Mouse (Mus musculus): Measurements from ENCODE around the gene N4bp2l1. TPM values are rescaled to one million over a fixed set of nuclear protein-coding genes. Genes with fewer than 3 reads are reported as not detected.
"Not testable (repeated sequence)": the region's sequence is repeated elsewhere in the genome, so short reads cannot be mapped to it uniquely, and the experiment has no call there.

Gene N4bp2l1
- polyA plus RNA-seq (2014; fragmentation: Nextera tagmentation; extraction: Ambion mirVana) = 2.3 and 3.6 TPM in 2 replicates

DNA sequence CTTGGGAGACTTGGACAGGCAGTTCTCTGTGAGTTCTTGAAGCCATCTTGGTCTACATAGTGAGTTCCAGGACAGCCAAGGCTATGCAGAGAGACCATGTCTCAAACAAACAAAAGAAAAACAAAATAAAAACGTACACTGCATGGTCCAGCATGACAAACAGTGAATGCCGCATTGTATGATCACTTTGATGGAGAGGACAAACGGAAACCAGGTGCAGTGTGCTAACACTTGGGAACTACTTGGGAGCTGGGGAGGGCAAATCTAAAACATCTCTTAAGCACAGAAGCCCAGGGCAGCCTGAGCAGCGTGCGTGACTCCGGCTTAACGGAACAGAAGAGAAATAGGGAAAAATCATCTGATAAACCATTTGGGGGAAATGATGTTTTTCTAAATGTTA lies at the start of gene N4bp2l1:
TSS of gene N4bp2l1 (minus strand) at position 101 of the 400 bp plus-strand sequence.
- H3K36me3 ChIP-seq (replicated peaks; ENCODE audit: control insufficient read depth, insufficient read depth, low read depth, low read length) = no peaks in the 10 kb centered on the region
- H3K4me3 ChIP-seq (ENCODE audit: low read depth, low read length) = no peak within 1 kb of the TSS
- no peaks in the 10 kb centered on the region; the same call in 1 of the 2 replicates for H3K4me1 ChIP-seq (ENCODE audit: control insufficient read depth, insufficient read depth, low read length)
- 70% methylated on average over 7 of the region's 7 CpGs for WGBS
- H3K9ac ChIP-seq (replicated peaks; ENCODE audit: low read length) = no peak within 1 kb of the TSS
- no peak for DNase-seq (ENCODE audit: low spot score)
- no peak within 1 kb of the TSS for H3K27ac ChIP-seq (replicated peaks; ENCODE audit: low read depth, low read length)
- ATAC-seq (replicated peaks; ENCODE audit: insufficient number of reproducible peaks, low FRiP score, low TSS enrichment, low read depth) = no peak
- H3K9me3 ChIP-seq (replicated peaks; ENCODE audit: control insufficient read depth, low read length) = no peaks in the 10 kb centered on the region
- peaks cover 19% of the 10 kb centered on the region for H3K27me3 ChIP-seq (ENCODE audit: control insufficient read depth, insufficient read depth, low read length)
- no peak within 1 kb of the TSS for H3K4me2 ChIP-seq (ENCODE audit: low read depth, low read length)

DNA sequence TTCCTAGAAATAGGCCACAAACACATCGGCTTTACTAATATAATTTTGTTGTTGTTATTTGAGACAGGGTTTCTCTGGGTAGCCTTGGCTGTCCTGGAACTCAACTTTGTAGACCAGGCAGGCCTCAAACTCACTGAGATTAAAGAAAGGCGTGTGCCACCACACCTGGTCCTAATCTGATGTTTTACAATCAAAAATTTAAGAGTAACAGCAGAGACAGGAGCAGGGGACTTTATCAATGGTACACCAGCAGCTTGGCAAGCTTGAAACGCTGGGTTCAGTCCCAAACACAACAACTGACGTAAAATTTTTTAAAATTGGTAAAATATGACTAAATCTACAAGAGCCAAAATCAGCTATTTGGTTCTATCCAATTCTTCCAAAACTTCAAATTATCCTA lies 47.9 kb upstream of the N4bp2l1 start:
- Histone ChIP-seq H3K4me2 (ENCODE audit: low read depth, low read length) (no peak overlapping the region), H3K27ac (replicated peaks; ENCODE audit: low read depth, low read length) (no peak overlapping the region), H3K27me3 (ENCODE audit: control insufficient read depth, insufficient read depth, low read length) (no peaks in the 10 kb centered on the region), H3K9ac (replicated peaks; ENCODE audit: low read length) (no peak overlapping the region), H3K4me3 (ENCODE audit: low read depth, low read length) (no peak overlapping the region), H3K36me3 (replicated peaks; ENCODE audit: control insufficient read depth, insufficient read depth, low read depth, low read length) (no peaks in the 10 kb centered on the region; the same call in none of the 2 replicates), H3K4me1 (ENCODE audit: control insufficient read depth, insufficient read depth, low read length) (no peaks in the 10 kb centered on the region), H3K9me3 (replicated peaks; ENCODE audit: control insufficient read depth, low read length) (no peaks in the 10 kb centered on the region)
- ATAC-seq (replicated peaks; ENCODE audit: insufficient number of reproducible peaks, low FRiP score, low TSS enrichment, low read depth) (no peak), DNase-seq (ENCODE audit: low spot score) (no peak)
- WGBS = 95% methylated on average over 4 of the region's 4 CpGs

DNA sequence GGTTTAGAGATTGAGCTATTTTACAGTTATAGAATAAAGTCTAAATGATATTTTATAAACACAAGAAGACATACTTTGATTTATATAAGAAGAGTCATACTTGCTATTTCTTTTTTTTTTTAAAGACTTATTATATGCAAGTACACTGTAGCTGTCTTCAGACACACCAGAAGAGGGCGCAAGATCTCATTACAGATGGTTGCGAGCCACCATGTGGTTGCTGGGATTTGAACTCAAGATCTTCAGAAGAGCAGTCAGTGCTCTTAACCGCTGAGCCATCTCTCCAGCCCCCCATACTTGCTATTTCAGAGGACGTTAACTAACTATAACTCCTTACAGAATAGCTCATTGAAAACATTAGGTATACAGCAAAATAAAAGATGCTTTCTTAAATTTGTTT lies 46.4 kb upstream of the N4bp2l1 start:
- H3K9me3 ChIP-seq (replicated peaks; ENCODE audit: control insufficient read depth, low read length); H3K27me3 ChIP-seq (ENCODE audit: control insufficient read depth, insufficient read depth, low read length); ATAC-seq (replicated peaks; ENCODE audit: insufficient number of reproducible peaks, low FRiP score, low TSS enrichment, low read depth); H3K27ac ChIP-seq (replicated peaks; ENCODE audit: low read depth, low read length); H3K36me3 ChIP-seq (replicated peaks; ENCODE audit: control insufficient read depth, insufficient read depth, low read depth, low read length); H3K4me1 ChIP-seq (ENCODE audit: control insufficient read depth, insufficient read depth, low read length); H3K4me3 ChIP-seq (ENCODE audit: low read depth, low read length); H3K4me2 ChIP-seq (ENCODE audit: low read depth, low read length); H3K9ac ChIP-seq (replicated peaks; ENCODE audit: low read length); DNase-seq (ENCODE audit: low spot score): not testable (repeated sequence)
- 95% methylated on average over 4 of the region's 4 CpGs for WGBS

DNA sequence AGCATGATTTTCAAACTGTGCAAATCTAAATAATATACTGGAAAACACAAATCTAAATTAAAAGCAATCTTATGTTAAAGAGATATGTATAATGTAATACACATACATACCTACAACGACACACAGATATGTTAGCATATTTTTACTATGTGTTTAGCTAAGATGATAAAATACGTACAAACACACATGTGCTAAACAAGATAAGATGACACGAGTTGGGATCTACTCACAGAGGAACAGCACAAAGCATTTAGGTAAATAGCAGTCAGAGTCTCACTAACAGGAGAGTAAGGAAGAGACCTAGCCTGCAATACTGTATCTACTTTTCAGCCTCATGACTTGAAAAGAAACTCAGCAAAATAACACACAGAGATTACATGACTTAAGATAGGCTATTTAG lies 44.5 kb upstream of the N4bp2l1 start:
- no peaks in the 10 kb centered on the region; the same call in 1 of the 2 replicates for H3K36me3 ChIP-seq (replicated peaks; ENCODE audit: control insufficient read depth, insufficient read depth, low read depth, low read length)
- H3K4me2 ChIP-seq (ENCODE audit: low read depth, low read length) = no peak overlapping the region
- no peak overlapping the region for H3K9ac ChIP-seq (replicated peaks; ENCODE audit: low read length)
- WGBS = 92% methylated on average over 3 of the region's 3 CpGs
- H3K27me3 ChIP-seq (ENCODE audit: control insufficient read depth, insufficient read depth, low read length) = no peaks in the 10 kb centered on the region
- no peak for DNase-seq (ENCODE audit: low spot score)
- H3K4me1 ChIP-seq (ENCODE audit: control insufficient read depth, insufficient read depth, low read length) = no peaks in the 10 kb centered on the region
- no peak overlapping the region for H3K4me3 ChIP-seq (ENCODE audit: low read depth, low read length)
- no peak overlapping the region for H3K27ac ChIP-seq (replicated peaks; ENCODE audit: low read depth, low read length)
- no peaks in the 10 kb centered on the region for H3K9me3 ChIP-seq (replicated peaks; ENCODE audit: control insufficient read depth, low read length)
- no peak for ATAC-seq (replicated peaks; ENCODE audit: insufficient number of reproducible peaks, low FRiP score, low TSS enrichment, low read depth)

DNA sequence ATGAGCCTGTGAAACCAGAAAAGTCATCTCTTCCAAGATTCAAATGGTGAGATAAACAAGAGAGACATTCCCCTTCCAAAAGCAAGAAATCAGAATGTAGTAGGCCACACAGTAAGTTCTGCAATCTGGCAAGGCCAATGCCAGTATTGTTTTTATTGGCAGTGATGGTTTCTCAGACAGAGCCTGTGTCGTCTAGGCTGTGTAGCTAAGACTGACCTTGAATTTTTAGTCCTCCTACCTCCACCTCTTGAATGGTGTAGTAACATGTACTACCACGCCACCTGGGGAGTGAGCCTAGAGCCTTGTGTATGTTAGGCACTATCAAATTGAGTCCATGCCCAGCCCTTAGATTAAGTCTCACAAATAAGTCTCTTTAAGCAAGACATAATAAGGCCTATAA lies 32.7 kb upstream of the N4bp2l1 start:
- no peak overlapping the region for H3K9ac ChIP-seq (replicated peaks; ENCODE audit: low read length)
- H3K36me3 ChIP-seq (replicated peaks; ENCODE audit: control insufficient read depth, insufficient read depth, low read depth, low read length) = no peaks in the 10 kb centered on the region
- H3K27me3 ChIP-seq (ENCODE audit: control insufficient read depth, insufficient read depth, low read length) = no peaks in the 10 kb centered on the region
- H3K9me3 ChIP-seq (replicated peaks; ENCODE audit: control insufficient read depth, low read length) = no peaks in the 10 kb centered on the region
- WGBS = 89% methylated on average over 2 of the region's 2 CpGs
- H3K4me2 ChIP-seq (ENCODE audit: low read depth, low read length) = no peak overlapping the region
- ATAC-seq (replicated peaks; ENCODE audit: insufficient number of reproducible peaks, low FRiP score, low TSS enrichment, low read depth) (no peak), DNase-seq (ENCODE audit: low spot score) (no peak)
- no peak overlapping the region for H3K4me3 ChIP-seq (ENCODE audit: low read depth, low read length)
- H3K4me1 ChIP-seq (ENCODE audit: control insufficient read depth, insufficient read depth, low read length) = no peaks in the 10 kb centered on the region
- H3K27ac ChIP-seq (replicated peaks; ENCODE audit: low read depth, low read length) = no peak overlapping the region

DNA sequence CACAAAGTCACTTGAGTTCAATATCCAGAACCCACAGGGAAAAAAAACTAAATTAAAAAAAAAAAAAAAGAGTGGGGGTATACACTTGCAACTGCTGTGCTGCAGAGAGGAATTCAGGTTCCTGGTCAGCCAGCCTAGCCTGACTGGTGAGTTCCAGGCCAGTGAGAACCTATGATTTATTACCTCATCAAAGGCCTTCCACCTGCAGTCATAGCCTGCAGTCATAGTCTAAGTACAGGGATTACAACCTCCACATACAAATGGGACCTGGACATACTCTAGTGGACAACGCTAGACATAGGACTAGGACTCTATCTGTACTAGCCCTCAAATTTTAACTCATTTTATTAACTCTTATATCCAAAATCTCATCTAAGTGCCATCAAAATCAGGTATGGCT lies 32.3 kb upstream of the N4bp2l1 start:
- Histone ChIP-seq H3K9me3 (replicated peaks; ENCODE audit: control insufficient read depth, low read length) (no peaks in the 10 kb centered on the region), H3K4me3 (ENCODE audit: low read depth, low read length) (no peak overlapping the region), H3K9ac (replicated peaks; ENCODE audit: low read length) (no peak overlapping the region), H3K27ac (replicated peaks; ENCODE audit: low read depth, low read length) (no peak overlapping the region), H3K4me2 (ENCODE audit: low read depth, low read length) (no peak overlapping the region), H3K36me3 (replicated peaks; ENCODE audit: control insufficient read depth, insufficient read depth, low read depth, low read length) (no peaks in the 10 kb centered on the region), H3K4me1 (ENCODE audit: control insufficient read depth, insufficient read depth, low read length) (no peaks in the 10 kb centered on the region), H3K27me3 (ENCODE audit: control insufficient read depth, insufficient read depth, low read length) (no peaks in the 10 kb centered on the region)
- ATAC-seq (replicated peaks; ENCODE audit: insufficient number of reproducible peaks, low FRiP score, low TSS enrichment, low read depth) (no peak), DNase-seq (ENCODE audit: low spot score) (no peak)
- whole genome bisulfite sequencing = 92% methylated on average over 1 of the region's 1 CpGs

DNA sequence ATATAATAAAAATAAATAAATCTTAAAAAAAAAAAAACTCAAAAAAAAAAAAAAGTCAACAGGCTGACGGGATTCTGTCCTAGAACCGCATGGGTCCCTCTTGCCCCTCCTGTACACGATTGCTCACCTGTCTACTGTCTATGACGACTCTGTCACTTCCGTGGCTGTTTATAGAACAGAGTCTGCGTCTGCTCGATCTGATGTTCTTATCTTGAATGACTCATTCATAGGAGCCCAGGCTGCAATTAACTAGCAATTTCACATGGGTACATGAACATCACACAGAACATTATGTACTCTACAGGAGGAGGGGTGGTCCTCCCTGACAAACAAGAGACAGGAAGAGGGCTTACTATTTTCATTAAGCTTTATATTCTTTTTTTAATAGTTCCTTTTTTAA lies 28.5 kb upstream of the N4bp2l1 start:
- H3K4me3 ChIP-seq (ENCODE audit: low read depth, low read length) = no peak overlapping the region
- no peak overlapping the region for H3K27ac ChIP-seq (replicated peaks; ENCODE audit: low read depth, low read length)
- H3K9me3 ChIP-seq (replicated peaks; ENCODE audit: control insufficient read depth, low read length) = no peaks in the 10 kb centered on the region
- H3K4me2 ChIP-seq (ENCODE audit: low read depth, low read length) = no peak overlapping the region
- H3K36me3 ChIP-seq (replicated peaks; ENCODE audit: control insufficient read depth, insufficient read depth, low read depth, low read length) = no peaks in the 10 kb centered on the region
- no peak for ATAC-seq (replicated peaks; ENCODE audit: insufficient number of reproducible peaks, low FRiP score, low TSS enrichment, low read depth)
- no peaks in the 10 kb centered on the region for H3K27me3 ChIP-seq (ENCODE audit: control insufficient read depth, insufficient read depth, low read length)
- H3K9ac ChIP-seq (replicated peaks; ENCODE audit: low read length) = no peak overlapping the region
- H3K4me1 ChIP-seq (ENCODE audit: control insufficient read depth, insufficient read depth, low read length) = no peaks in the 10 kb centered on the region
- no peak for DNase-seq (ENCODE audit: low spot score)
- 96% methylated on average over 7 of the region's 7 CpGs for WGBS

DNA sequence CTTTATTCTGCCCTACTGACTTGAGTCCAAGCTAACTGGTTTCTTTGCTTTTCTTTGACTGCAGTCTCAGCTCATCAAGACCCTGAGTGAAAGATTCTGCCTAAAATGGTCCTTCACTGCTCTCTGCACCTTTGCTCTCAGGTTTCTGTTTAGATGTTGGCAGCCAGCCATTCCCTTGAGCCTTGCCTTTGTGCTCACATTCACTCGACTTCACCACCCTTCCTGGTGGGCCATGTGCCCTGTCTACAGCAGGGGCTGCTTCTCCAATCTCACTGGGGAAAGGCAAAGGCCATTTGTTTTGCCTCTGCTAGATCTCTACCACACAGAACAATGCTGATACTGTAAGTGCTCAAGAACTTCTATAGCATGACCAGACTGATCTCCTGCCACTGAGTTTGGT lies 25.8 kb upstream of the N4bp2l1 start:
- no peak for ATAC-seq (replicated peaks; ENCODE audit: insufficient number of reproducible peaks, low FRiP score, low TSS enrichment, low read depth)
- Histone ChIP-seq H3K4me1 (ENCODE audit: control insufficient read depth, insufficient read depth, low read length) (no peaks in the 10 kb centered on the region), H3K4me2 (ENCODE audit: low read depth, low read length) (no peak overlapping the region), H3K9me3 (replicated peaks; ENCODE audit: control insufficient read depth, low read length) (no peaks in the 10 kb centered on the region), H3K27ac (replicated peaks; ENCODE audit: low read depth, low read length) (no peak overlapping the region), H3K27me3 (ENCODE audit: control insufficient read depth, insufficient read depth, low read length) (no peaks in the 10 kb centered on the region), H3K9ac (replicated peaks; ENCODE audit: low read length) (no peak overlapping the region), H3K36me3 (replicated peaks; ENCODE audit: control insufficient read depth, insufficient read depth, low read depth, low read length) (no peaks in the 10 kb centered on the region), H3K4me3 (ENCODE audit: low read depth, low read length) (no peak overlapping the region)
- 38% methylated on average over 1 of the region's 1 CpGs for WGBS
- no peak for DNase-seq (ENCODE audit: low spot score)
